Mouse (Mus musculus) olfactory bulb, adult 2 months (tissue): ENCODE results near the gene Jdp2. TPM values are rescaled to one million over a fixed set of nuclear protein-coding genes. Genes with fewer than 3 reads are reported as not detected.

ENCODE experiments used
- H3K27ac ChIP-seq: fragments of 200-500 bp; 2 replicates; pipeline ENCODE4 v1.5.1; 2012; ENCODE audit warnings: low read depth, low read length; ENCODE audit not compliant: insufficient read depth
- H3K4me1 ChIP-seq: fragments of 200-500 bp; 2 replicates; pipeline ENCODE4 v1.6.1; 2012; ENCODE audit warnings: low read length; ENCODE audit not compliant: control insufficient read depth, insufficient read depth
- H3K4me3 ChIP-seq: fragments of 200-500 bp; 2 replicates; pipeline ENCODE4 v1.5.1; 2012; ENCODE audit warnings: mild to moderate bottlenecking, low read depth, low read length, moderate library complexity; ENCODE audit not compliant: insufficient read depth
- CTCF ChIP-seq: fragments of 200-500 bp; IDR thresholded peaks from 2 replicates; pipeline ENCODE4 v1.5.1; 2012; ENCODE audit warnings: low read depth, mild to moderate bottlenecking, low read length, moderate library complexity; ENCODE audit not compliant: insufficient read depth
- POLR2A ChIP-seq: fragments of 200-500 bp; IDR thresholded peaks from 2 replicates; pipeline ENCODE4 v1.6.1; 2012; ENCODE audit warnings: mild to moderate bottlenecking, low read depth, low read length, moderate library complexity; ENCODE audit not compliant: insufficient read depth
- WGBS: fragments of 180-500 bp; shearing (Covaris S2); methylation state at CpG from one replicate; pipeline ENCODE4 v1.1.7; 2018; 5-methylcytosine and 5-hydroxymethylcytosine counted together
- polyA plus RNA-seq: library from polyadenylated mRNA; stranded (reverse); fragments of >200 nt; gene quantifications from 2 replicates; pipeline ENCODE4 v1.2.4, GENCODE M21; 2012; ENCODE audit warnings: low replicate concordance; ENCODE audit not compliant: missing spikeins, insufficient read depth, insufficient read length

Gene Jdp2
- polyA plus RNA-seq, 1 experiment, result not detected

- Histone ChIP-seq H3K27ac (no peak within 1 kb of the TSS), H3K4me1 (no peaks in the 10 kb centered on the region), H3K4me3 (peak within 1 kb of the TSS; percentile 22)
- 55% methylated on average over 22 of the region's 22 CpGs for WGBS
- no peak for TF ChIP-seq CTCF
- no peak for TF ChIP-seq POLR2A
These were observed 87.8 kb downstream of the Jdp2 start, which contains the start of gene Batf for GRCm38 (mm10) chr12:85686466-85687216. Gene Batf, plus strand, starts transcription at chr12:85686669.

GRCm38 (mm10) chr12:85687217-85687533, 88.3 kb downstream of the Jdp2 start:
- Histone ChIP-seq H3K4me3 (no peak overlapping the region), H3K4me1 (no peaks in the 10 kb centered on the region), H3K27ac (no peak overlapping the region)
- 78% methylated on average over 7 of the region's 7 CpGs for WGBS
- no peak for TF ChIP-seq POLR2A
- no peak for TF ChIP-seq CTCF

GRCm38 (mm10) chr12:85687846-85688245, 89.0 kb downstream of the Jdp2 start:
- H3K27ac ChIP-seq, result no peak overlapping the region
- no peak for TF ChIP-seq CTCF
- TF ChIP-seq POLR2A, result no peak
- 74% methylated on average over 6 of the region's 6 CpGs for WGBS

More at GRCm38 (mm10) chr12:85687846-85688245, 89.0 kb downstream of the Jdp2 start:
- Histone ChIP-seq H3K4me1 (no peaks in the 10 kb centered on the region), H3K4me3 (no peak overlapping the region)

Other genes starting within 250 kb of the Jdp2 start
- gene Tmed10, start 224.2 kb upstream of the Jdp2 start, polyA plus RNA-seq, result not detected in 2 replicates
- gene Fos, start 125.1 kb upstream of the Jdp2 start, polyA plus RNA-seq, result not detected in 2 replicates
- gene Batf, start 87.6 kb downstream of the Jdp2 start, polyA plus RNA-seq, result not detected in 2 replicates
- gene Flvcr2, start 147.5 kb downstream of the Jdp2 start, polyA plus RNA-seq, result not detected in 2 replicates
- gene Erg28, start 225.5 kb downstream of the Jdp2 start, polyA plus RNA-seq, result not detected in 2 replicates
- gene Ttll5, start 225.6 kb downstream of the Jdp2 start, polyA plus RNA-seq, result not detected in 2 replicates